Mouse (Mus musculus) heart, adult 2 months (tissue): ENCODE data around the gene Rpl23. TPM values are rescaled to one million over a fixed set of nuclear protein-coding genes. Genes with fewer than 3 reads are reported as not detected.

Experiments
- DNase-seq, 2 experiments: peaks; one replicate each; pipeline ENCODE4 v3.0.0; 2021
- H3K27ac ChIP-seq: fragments of 200-600 bp; 2 replicates; pipeline ENCODE4 v1.8.1; 2022
- H3K27me3 ChIP-seq: fragments of 200-500 bp; 2 replicates; pipeline ENCODE4 v1.6.1; 2012; ENCODE audit warnings: mild to moderate bottlenecking, low read length, inconsistent platforms, mixed read lengths; ENCODE audit not compliant: control insufficient read depth, insufficient read depth
- H3K36me3 ChIP-seq: fragments of 200-500 bp; 2 replicates; pipeline ENCODE4 v1.6.1; 2012; ENCODE audit warnings: low read length, inconsistent platforms; ENCODE audit not compliant: control insufficient read depth, insufficient read depth
- H3K4me1 ChIP-seq: fragments of 200-500 bp; 2 replicates; pipeline ENCODE4 v1.6.1; 2011; ENCODE audit warnings: low read length; ENCODE audit not compliant: control insufficient read depth, insufficient read depth
- H3K4me3 ChIP-seq: fragments of 200-600 bp; 2 replicates; pipeline ENCODE4 v1.8.1; 2022
- H3K79me2 ChIP-seq: fragments of 200-500 bp; replicated peaks from 2 replicates; pipeline ENCODE4 v1.6.1; 2012; ENCODE audit warnings: mild to moderate bottlenecking, inconsistent platforms, low read length, moderate library complexity, mixed read lengths; ENCODE audit not compliant: control insufficient read depth, insufficient read depth
- H3K9ac ChIP-seq: fragments of 200-500 bp; 2 replicates; pipeline ENCODE4 v1.6.1; 2012; ENCODE audit warnings: low read depth, mild to moderate bottlenecking, control low read depth, inconsistent platforms, low read length, mixed read lengths
- CTCF ChIP-seq: fragments of 200-600 bp; IDR thresholded peaks from 2 replicates; pipeline ENCODE4 v1.8.1; 2022; ENCODE audit warnings: antibody characterized with exemption, mild to moderate bottlenecking, moderate library complexity
- EP300 ChIP-seq: fragments of 200-500 bp; IDR thresholded peaks from 2 replicates; pipeline ENCODE4 v1.6.1; 2011; ENCODE audit warnings: low read depth, low read length, control low read depth; ENCODE audit not compliant: insufficient read depth
- POLR2A ChIP-seq: fragments of 200-500 bp; IDR thresholded peaks from 2 replicates; pipeline ENCODE4 v1.6.1; 2011; ENCODE audit warnings: mild to moderate bottlenecking, low read depth, low read length, control low read depth; ENCODE audit not compliant: insufficient read depth
- WGBS: fragments of 180-500 bp; shearing (Covaris S2); methylation state at CpG from one replicate; pipeline ENCODE4 v1.1.7; 2018; 5-methylcytosine and 5-hydroxymethylcytosine counted together
- intact Hi-C: fragments of 180-260 bp; cut with DNase I; formaldehyde crosslinking; loops from one replicate; pipeline ENCODE4 v1.15.1; 2025
- polyA plus RNA-seq: library from polyadenylated mRNA; depleted of rRNA; stranded (reverse); fragments of >200 nt; gene quantifications from 2 replicates; pipeline ENCODE4 v1.2.3, GENCODE M21; 2012
- total RNA-seq, 2 experiments: library from RNA; stranded (reverse); gene quantifications; 2 replicates each; pipeline ENCODE4 v1.2.3; 2021

Rpl23 gene
- total and polyA plus RNA-seq, 3 experiments, result 103 to 574 (median 509) TPM

DNA sequence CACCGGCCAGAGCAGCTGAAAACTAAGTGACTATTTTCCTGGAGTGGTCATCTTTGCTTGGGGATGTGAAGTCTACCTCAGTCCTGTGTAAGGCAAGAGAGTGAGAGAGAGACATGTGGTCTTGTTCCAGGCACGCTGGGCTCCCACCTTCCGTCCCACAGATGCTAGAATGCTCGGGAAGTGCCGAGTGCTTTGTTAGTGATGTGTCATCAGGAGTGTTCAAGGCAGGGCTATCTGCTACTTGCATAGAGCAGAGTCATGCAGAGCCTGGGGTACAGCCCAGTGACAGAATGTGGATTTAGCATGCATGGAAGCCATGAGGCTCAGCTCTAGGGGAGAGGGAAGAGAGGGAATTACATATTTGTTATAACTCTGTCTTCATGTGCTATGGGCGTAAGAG, 45.4 kb upstream of the Rpl23 start:
- Histone ChIP-seq H3K27me3 (no peaks in the 10 kb centered on the region), H3K36me3 (peaks cover 5% of the 10 kb centered on the region), H3K4me3 (no peak overlapping the region), H3K9ac (no peak overlapping the region), H3K79me2 (no peaks in the 10 kb centered on the region; the same call in 1 of the 2 replicates), H3K4me1 (peaks cover 35% of the 10 kb centered on the region), H3K27ac (no peak overlapping the region)
- TF ChIP-seq CTCF (no peak), EP300 (no peak), POLR2A (no peak)
- intact Hi-C loops, result no loop called here
- 63% methylated on average over 6 of the region's 6 CpGs for WGBS
- DNase-seq, result no peak

DNA sequence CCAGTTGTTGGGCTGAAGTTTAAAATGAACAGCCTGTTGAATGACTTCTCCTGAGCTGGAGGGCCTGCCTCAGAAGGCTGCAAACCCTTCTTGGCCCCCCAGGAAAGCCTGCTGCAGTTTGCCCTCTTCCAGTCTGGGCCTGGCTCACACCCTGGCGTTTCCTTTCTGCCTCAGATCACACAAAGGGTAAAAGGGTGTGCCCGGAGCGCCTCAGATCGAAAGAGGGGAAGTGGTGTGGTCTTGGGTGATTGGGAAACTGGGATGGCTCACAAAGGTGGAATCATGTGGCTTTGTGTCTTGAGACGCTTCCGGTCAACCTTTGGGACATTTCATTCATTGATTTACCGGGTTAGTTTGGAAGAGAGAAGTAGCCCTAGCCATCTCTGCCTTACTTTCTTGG, 44.2 kb upstream of the Rpl23 start:
- Histone ChIP-seq H3K4me3 (no peak overlapping the region), H3K27ac (no peak overlapping the region), H3K27me3 (no peaks in the 10 kb centered on the region), H3K4me1 (peaks cover 32% of the 10 kb centered on the region), H3K79me2 (no peaks in the 10 kb centered on the region; the same call in 1 of the 2 replicates), H3K36me3 (peaks cover 12% of the 10 kb centered on the region), H3K9ac (no peak overlapping the region)
- WGBS, result 48% methylated on average over 7 of the region's 7 CpGs
- TF ChIP-seq POLR2A (no peak), CTCF (no peak), EP300 (no peak)
- intact Hi-C loops, result no loop called here
- DNase-seq, result no peak

DNA sequence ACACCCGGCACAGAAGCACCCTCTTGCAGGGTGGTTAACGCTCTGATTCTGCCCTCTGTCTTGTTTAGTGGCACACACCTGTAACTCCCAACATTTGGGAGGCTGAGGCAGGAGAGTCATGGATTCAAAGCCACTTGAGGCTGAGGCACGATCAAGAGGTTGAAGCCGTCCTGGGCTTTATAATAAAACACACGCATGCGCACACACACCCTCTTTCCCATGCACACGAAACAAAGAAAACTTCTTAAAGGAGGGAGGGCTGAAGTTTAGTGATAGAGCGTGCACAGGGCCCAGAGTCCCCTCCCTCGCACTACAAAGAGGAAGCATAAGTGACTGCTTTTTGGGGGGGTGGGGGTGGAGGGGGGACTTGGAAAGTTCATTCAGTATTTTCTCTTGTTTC, 43.7 kb upstream of the Rpl23 start:
- H3K4me1 ChIP-seq, result peaks cover 31% of the 10 kb centered on the region
- H3K9ac ChIP-seq, result no peak overlapping the region
- H3K79me2 ChIP-seq, result no peaks in the 10 kb centered on the region; the same call in 1 of the 2 replicates
- DNase-seq, result no peak
- no peak overlapping the region for H3K27ac ChIP-seq
- H3K4me3 ChIP-seq, result no peak overlapping the region
- H3K36me3 ChIP-seq, result peaks cover 14% of the 10 kb centered on the region
- intact Hi-C loops, result no loop called here
- TF ChIP-seq CTCF, result no peak
- 77% methylated on average over 9 of the region's 9 CpGs for WGBS
- H3K27me3 ChIP-seq, result no peaks in the 10 kb centered on the region

DNA sequence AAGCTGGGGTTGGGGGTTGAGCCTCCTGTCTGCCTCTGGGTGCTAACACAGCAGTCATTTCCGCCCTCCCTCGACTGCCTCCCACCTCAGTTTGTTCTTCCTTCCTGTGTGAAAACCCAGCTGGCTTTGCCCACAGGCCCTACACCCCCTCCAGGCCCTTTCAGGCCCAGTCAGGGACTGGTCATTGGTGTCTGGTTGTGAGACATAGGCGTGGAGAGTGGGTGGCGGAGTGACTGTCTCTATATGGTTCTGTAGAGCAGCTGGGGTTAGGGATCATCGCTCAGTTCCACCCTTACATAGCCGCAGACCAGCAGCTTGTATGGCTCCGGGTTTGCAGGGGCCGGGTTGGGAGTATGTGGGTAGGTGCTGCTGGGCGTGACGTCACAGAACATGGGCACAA, 43.1 kb upstream of the Rpl23 start:
- intact Hi-C loops, result no loop called here
- Histone ChIP-seq H3K4me3 (no peak overlapping the region), H3K27ac (peak overlapping the region; percentile 42), H3K9ac (no peak overlapping the region), H3K36me3 (peaks cover 14% of the 10 kb centered on the region), H3K79me2 (no peaks in the 10 kb centered on the region; the same call in 1 of the 2 replicates), H3K4me1 (peaks cover 34% of the 10 kb centered on the region), H3K27me3 (no peaks in the 10 kb centered on the region)
- peak in 1 of 2 experiments; percentile 39 for DNase-seq
- no peak for TF ChIP-seq POLR2A
- WGBS, result 70% methylated on average over 10 of the region's 10 CpGs

DNA sequence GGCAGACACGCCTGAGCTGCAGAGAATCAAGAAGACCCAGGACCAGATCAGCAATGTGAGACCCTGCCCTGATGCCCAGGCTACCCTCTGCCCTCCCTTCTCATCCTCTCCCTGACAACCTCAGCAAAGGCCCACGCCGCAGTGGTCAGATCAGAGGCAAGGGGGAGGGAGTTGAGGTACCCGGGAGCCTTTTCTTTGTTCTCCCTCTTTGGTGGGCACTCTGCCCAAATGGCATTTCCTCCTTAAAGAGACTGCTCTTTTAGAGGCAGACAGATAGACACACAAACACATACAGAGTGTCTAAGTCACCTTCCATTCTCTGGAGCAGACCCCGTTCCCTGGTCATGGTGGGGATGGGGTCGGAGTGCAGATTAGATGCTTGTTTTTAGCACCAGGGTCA, 42.7 kb upstream of the Rpl23 start:
- peaks cover 34% of the 10 kb centered on the region for H3K4me1 ChIP-seq
- intact Hi-C loops, result no loop called here
- H3K36me3 ChIP-seq, result peaks cover 14% of the 10 kb centered on the region
- H3K9ac ChIP-seq, result no peak overlapping the region
- WGBS, result 55% methylated on average over 6 of the region's 6 CpGs
- no peaks in the 10 kb centered on the region; the same call in 1 of the 2 replicates for H3K79me2 ChIP-seq
- H3K27ac ChIP-seq, result peak overlapping the region; percentile 42
- H3K4me3 ChIP-seq, result no peak overlapping the region
- no peak for DNase-seq
- no peaks in the 10 kb centered on the region for H3K27me3 ChIP-seq
- TF ChIP-seq EP300 (no peak), POLR2A (no peak), CTCF (no peak)

DNA sequence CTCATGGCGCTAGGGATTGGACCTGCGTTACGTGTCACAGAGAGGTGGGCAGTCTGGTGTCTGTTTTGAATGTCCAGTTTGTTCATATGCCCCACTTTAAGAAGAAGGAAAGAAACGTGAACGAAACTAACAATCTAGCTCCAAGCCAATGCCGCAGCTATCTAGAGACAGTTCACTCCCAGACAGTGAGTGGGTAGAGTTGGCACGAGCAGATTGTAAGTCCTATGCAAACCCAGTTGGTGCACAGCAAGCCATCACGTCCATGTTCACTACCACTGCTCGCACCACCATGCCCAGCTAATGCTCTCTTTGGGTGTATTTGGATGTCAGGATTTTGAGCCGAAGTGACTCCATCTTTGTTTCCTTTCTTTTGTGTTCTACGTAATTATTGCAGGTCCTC, 41.9 kb upstream of the Rpl23 start:
- no peak for DNase-seq
- no peak overlapping the region for H3K27ac ChIP-seq
- intact Hi-C loops, result no loop called here
- H3K79me2 ChIP-seq, result no peaks in the 10 kb centered on the region; the same call in 1 of the 2 replicates
- no peak overlapping the region for H3K4me3 ChIP-seq
- peaks cover 17% of the 10 kb centered on the region for H3K36me3 ChIP-seq
- no peaks in the 10 kb centered on the region for H3K27me3 ChIP-seq
- peaks cover 35% of the 10 kb centered on the region for H3K4me1 ChIP-seq
- WGBS, result 95% methylated on average over 11 of the region's 11 CpGs
- no peak overlapping the region for H3K9ac ChIP-seq
- TF ChIP-seq POLR2A (no peak), CTCF (no peak), EP300 (no peak)
